Mouse (Mus musculus) myocyte (in vitro differentiated cells): ENCODE measurements around the gene Igfbp6.

Source experiments
- MAX ChIP-seq: IDR thresholded peaks from one replicate; pipeline ENCODE4 v1.6.1; 2011; ENCODE audit warnings: low read depth, mild to moderate bottlenecking, control low read depth
- MYOD1 ChIP-seq, 3 experiments: IDR thresholded peaks; one replicate each; pipeline ENCODE4 v1.6.1; 2011; ENCODE audit warnings: control low read depth in 2 of 3, low read depth in 2 of 3, mild to moderate bottlenecking in 2 of 3, moderate library complexity in 1 of 3; ENCODE audit not compliant: insufficient read length in 2 of 3, control insufficient read depth in 1 of 3
- POLR2A ChIP-seq: IDR thresholded peaks from one replicate; pipeline ENCODE4 v1.6.1; 2011; ENCODE audit warnings: low read depth, mild to moderate bottlenecking, control low read depth, moderate library complexity; ENCODE audit not compliant: insufficient read length
- TCF12 ChIP-seq: IDR thresholded peaks from one replicate; pipeline ENCODE4 v1.6.1; 2011; ENCODE audit warnings: mild to moderate bottlenecking, control low read depth; ENCODE audit not compliant: poor library complexity, insufficient read depth, severe bottlenecking
- USF1 ChIP-seq: IDR thresholded peaks from one replicate; pipeline ENCODE4 v1.6.1; 2011; ENCODE audit warnings: low read depth, mild to moderate bottlenecking, control low read depth, moderate library complexity

DNA sequence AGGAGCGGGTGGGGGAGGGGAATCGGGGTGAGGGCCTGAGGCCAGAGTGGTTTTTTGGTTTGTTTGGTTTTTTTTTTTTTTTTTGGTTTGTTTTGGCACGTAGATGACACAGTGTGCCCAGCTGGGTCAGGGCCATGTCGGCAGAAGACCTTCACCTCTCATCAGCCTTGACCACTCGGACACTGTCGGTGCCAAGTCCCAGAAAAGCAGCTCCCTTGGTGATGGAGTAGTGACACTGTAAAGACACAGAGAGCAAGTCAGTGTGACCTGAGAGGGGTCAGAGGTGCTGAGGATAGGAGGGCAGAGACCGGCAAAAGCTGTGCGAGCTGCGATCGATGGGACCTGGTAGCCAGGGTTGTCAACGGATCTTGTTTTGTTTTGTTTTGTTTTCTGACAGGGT lies 42.1 kb downstream of the Igfbp6 start:
- TF ChIP-seq TCF12 (no peak), POLR2A (no peak), MYOD1 (IDR thresholded peaks at IDR 0.05; ENCODE audit: control insufficient read depth in 1 of 3, insufficient read length in 2 of 3, low read depth in 2 of 3) (no peak), USF1 (no peak), MAX (no peak)
